In genomic region chr19:52640228-52640627, GRCm38 (mm10) we compare ENCODE assay signal across 23 mouse cellular contexts.
"Had no signal": no experiment of that assay in that cellular context is flagged by ENCODE, and none has a peak within 500 bp of the region (broad histone marks: within the 10 kb centered on the region; RNA-seq: fewer than 3 reads in every experiment).

No protein-coding gene starts in this region.

- H3K9me3 ChIP-seq: liver, embryonic 15.5 days; lung, embryonic 15.5 days; midbrain, embryonic 10.5 days; midbrain, embryonic 13.5 days; midbrain, embryonic 15.5 days; neural tube, embryonic 13.5 days; neural tube, embryonic 15.5 days had no signal

- H3K27me3 ChIP-seq: liver, embryonic 15.5 days; lung, embryonic 15.5 days; megakaryocyte, embryonic 14.5 days; midbrain, embryonic 13.5 days; midbrain, embryonic 15.5 days; neural tube, embryonic 13.5 days; neural tube, embryonic 15.5 days had no signal

- H3K4me3 ChIP-seq: liver, embryonic 15.5 days; lung, embryonic 15.5 days; megakaryocyte, embryonic 14.5 days; midbrain, embryonic 10.5 days; midbrain, embryonic 13.5 days; midbrain, embryonic 15.5 days; myocyte; neural tube, embryonic 13.5 days; neural tube, embryonic 15.5 days had no signal

- H3K4me1 ChIP-seq: liver, embryonic 15.5 days; lung, embryonic 15.5 days; megakaryocyte, embryonic 14.5 days; midbrain, embryonic 13.5 days; midbrain, embryonic 15.5 days; neural tube, embryonic 13.5 days; neural tube, embryonic 15.5 days had no signal

- DNase-seq: liver, postnatal 0 days; lung, adult 2 months; lung, postnatal 14 days; lung, postnatal 36 days; retina, postnatal 1 day; right cerebral cortex, adult 18-20 months; right cerebral cortex, postnatal 25 days; right cerebral cortex, postnatal 4 days; spleen, adult 18-20 months; thymus, adult 18-20 months; thymus, postnatal 14 days; thymus, postnatal 36 days had no signal

- H3K36me3 ChIP-seq: liver, embryonic 15.5 days; lung, embryonic 15.5 days; midbrain, embryonic 10.5 days; midbrain, embryonic 13.5 days; midbrain, embryonic 15.5 days; neural tube, embryonic 13.5 days; neural tube, embryonic 15.5 days had no signal

- H3K9ac ChIP-seq: liver, embryonic 15.5 days; liver, postnatal 0 days; lung, embryonic 15.5 days; midbrain, embryonic 13.5 days; midbrain, embryonic 15.5 days; neural tube, embryonic 13.5 days; neural tube, embryonic 15.5 days had no signal

- H3K4me2 ChIP-seq: liver, embryonic 15.5 days; lung, embryonic 15.5 days; midbrain, embryonic 13.5 days; midbrain, embryonic 15.5 days; neural tube, embryonic 13.5 days; neural tube, embryonic 15.5 days had no signal

- H3K27ac ChIP-seq: liver, embryonic 15.5 days; lung, embryonic 15.5 days; macrophage; midbrain, embryonic 10.5 days; midbrain, embryonic 13.5 days; midbrain, embryonic 15.5 days; neural tube, embryonic 13.5 days; neural tube, embryonic 15.5 days had no signal

- ATAC-seq: liver, postnatal 0 days; lung, postnatal 0 days; midbrain, embryonic 13.5 days; midbrain, embryonic 15.5 days had no signal
